In genomic region chr14:75409772-75410171, GRCm38 (mm10) we compare ENCODE assay signal across 23 mouse cellular contexts. TPM values are rescaled to one million over a fixed set of nuclear protein-coding genes. Genes with fewer than 3 reads are reported as not detected.
DNase-seq lines count a peak whose midpoint lies in the region; ATAC-seq and TF ChIP-seq lines count a peak whose summit lies in the region.
"Had no signal": no experiment of that assay in that cellular context is flagged by ENCODE, and none has a peak within 500 bp of the region (broad histone marks: within the 10 kb centered on the region; RNA-seq: fewer than 3 reads in every experiment).

No protein-coding gene starts in this region.

- no peaks in the 10 kb centered on the region for H3K27me3 ChIP-seq in forebrain, postnatal 0 days (ENCODE audit: insufficient read depth, low read length)
- no peaks in the 10 kb centered on the region for H3K27me3 ChIP-seq in forebrain, embryonic 14.5 days (replicated peaks; ENCODE audit: control insufficient read depth, insufficient read depth, low read length)
- H3K27me3 ChIP-seq in kidney, embryonic 15.5 days: no peaks in the 10 kb centered on the region
- no peaks in the 10 kb centered on the region for H3K27me3 ChIP-seq in midbrain, embryonic 11.5 days (ENCODE audit: control insufficient read depth, insufficient read depth, low read length)
- no peaks in the 10 kb centered on the region for H3K27me3 ChIP-seq in midbrain, embryonic 10.5 days (ENCODE audit: low read depth, poor library complexity, severe bottlenecking)
- H3K27me3 ChIP-seq in midbrain, embryonic 15.5 days (replicated peaks): no peaks in the 10 kb centered on the region
- H3K27me3 ChIP-seq: embryonic facial prominence, embryonic 15.5 days; forebrain, embryonic 15.5 days; heart, embryonic 13.5 days had no signal

- no peaks in the 10 kb centered on the region for H3K4me1 ChIP-seq in forebrain, postnatal 0 days (ENCODE audit: insufficient read depth)
- no peaks in the 10 kb centered on the region for H3K4me1 ChIP-seq in forebrain, embryonic 14.5 days (ENCODE audit: control insufficient read depth, insufficient read depth, low read length)
- peaks cover 7% of the 10 kb centered on the region; the same call in 1 of the 2 replicates for H3K4me1 ChIP-seq in kidney, embryonic 15.5 days
- no peaks in the 10 kb centered on the region for H3K4me1 ChIP-seq in midbrain, embryonic 11.5 days (ENCODE audit: control insufficient read depth, insufficient read depth, low read length)
- H3K4me1 ChIP-seq in midbrain, embryonic 10.5 days: peaks cover 12% of the 10 kb centered on the region
- 0 out of 2 replicates have a peak, but pooled peaks cover 5% of the 10 kb centered on the region for H3K4me1 ChIP-seq in midbrain, embryonic 15.5 days
- H3K4me1 ChIP-seq: embryonic facial prominence, embryonic 15.5 days; forebrain, embryonic 10.5 days; forebrain, embryonic 15.5 days; heart, embryonic 13.5 days had no signal

- H3K36me3 ChIP-seq in forebrain, postnatal 0 days (ENCODE audit: insufficient read depth): no peaks in the 10 kb centered on the region
- H3K36me3 ChIP-seq in forebrain, embryonic 14.5 days (ENCODE audit: control insufficient read depth, insufficient read depth, low read length): no peaks in the 10 kb centered on the region
- H3K36me3 ChIP-seq in kidney, embryonic 15.5 days: no peaks in the 10 kb centered on the region
- no peaks in the 10 kb centered on the region for H3K36me3 ChIP-seq in midbrain, embryonic 11.5 days (ENCODE audit: control insufficient read depth, insufficient read depth, low read length)
- no peaks in the 10 kb centered on the region for H3K36me3 ChIP-seq in midbrain, embryonic 10.5 days
- H3K36me3 ChIP-seq in midbrain, embryonic 15.5 days (replicated peaks): no peaks in the 10 kb centered on the region
- H3K36me3 ChIP-seq: embryonic facial prominence, embryonic 15.5 days; forebrain, embryonic 10.5 days; forebrain, embryonic 15.5 days; G1E; heart, embryonic 13.5 days had no signal

- no peak overlapping the region for H3K4me2 ChIP-seq in forebrain, postnatal 0 days (ENCODE audit: low read depth)
- H3K4me2 ChIP-seq in forebrain, embryonic 14.5 days (ENCODE audit: low read length): no peak overlapping the region
- H3K4me2 ChIP-seq in kidney, embryonic 15.5 days: no peak overlapping the region
- H3K4me2 ChIP-seq in midbrain, embryonic 11.5 days: no peak overlapping the region
- no peak overlapping the region for H3K4me2 ChIP-seq in midbrain, embryonic 15.5 days
- H3K4me2 ChIP-seq: embryonic facial prominence, embryonic 15.5 days; forebrain, embryonic 15.5 days; heart, embryonic 13.5 days had no signal

- 46% methylated on average over 3 of the region's 3 CpGs for WGBS in forebrain, postnatal 0 days
- WGBS in forebrain, embryonic 14.5 days: 77% methylated on average over 3 of the region's 3 CpGs
- 70% methylated on average over 3 of the region's 3 CpGs for WGBS in kidney, embryonic 15.5 days
- 75% methylated on average over 3 of the region's 3 CpGs for WGBS in midbrain, embryonic 11.5 days
- 72% methylated on average over 3 of the region's 3 CpGs for WGBS in midbrain, embryonic 10.5 days
- WGBS in midbrain, embryonic 15.5 days: 62% methylated on average over 3 of the region's 3 CpGs

- H3K9me3 ChIP-seq in forebrain, postnatal 0 days (ENCODE audit: low read length): no peaks in the 10 kb centered on the region
- no peaks in the 10 kb centered on the region for H3K9me3 ChIP-seq in forebrain, embryonic 14.5 days (replicated peaks; ENCODE audit: control insufficient read depth, low read length)
- 0 out of 2 replicates have a peak, but pooled peaks cover 2% of the 10 kb centered on the region for H3K9me3 ChIP-seq in kidney, embryonic 15.5 days (replicated peaks)
- H3K9me3 ChIP-seq in midbrain, embryonic 11.5 days (ENCODE audit: control insufficient read depth, low read length): peaks cover 4% of the 10 kb centered on the region; the same call in 1 of the 2 replicates
- H3K9me3 ChIP-seq in midbrain, embryonic 10.5 days (replicated peaks): peaks cover 8% of the 10 kb centered on the region; the same call in 1 of the 2 replicates
- H3K9me3 ChIP-seq in midbrain, embryonic 15.5 days: no peaks in the 10 kb centered on the region
- H3K9me3 ChIP-seq: embryonic facial prominence, embryonic 15.5 days; forebrain, embryonic 15.5 days; G1E; heart, embryonic 13.5 days had no signal

- no peak for TF ChIP-seq CTCF in forebrain, postnatal 0 days (IDR thresholded peaks at IDR 0.05; ENCODE audit: low read depth)

- H3K4me3 ChIP-seq in forebrain, postnatal 0 days (ENCODE audit: low read depth, low read length): no peak overlapping the region
- no peak overlapping the region for H3K4me3 ChIP-seq in forebrain, embryonic 14.5 days (ENCODE audit: low read depth, low read length)
- H3K4me3 ChIP-seq in kidney, embryonic 15.5 days (replicated peaks): no peak overlapping the region
- no peak overlapping the region for H3K4me3 ChIP-seq in midbrain, embryonic 11.5 days (ENCODE audit: low read depth, low read length)
- no peak overlapping the region for H3K4me3 ChIP-seq in midbrain, embryonic 10.5 days
- H3K4me3 ChIP-seq in midbrain, embryonic 15.5 days: no peak overlapping the region
- H3K4me3 ChIP-seq: embryonic facial prominence, embryonic 15.5 days; erythroblast, embryonic 14.5 days; forebrain, embryonic 10.5 days; forebrain, embryonic 15.5 days; heart, embryonic 13.5 days had no signal

- H3K9ac ChIP-seq in forebrain, postnatal 0 days: no peak overlapping the region
- H3K9ac ChIP-seq in forebrain, embryonic 14.5 days (ENCODE audit: low read length): no peak overlapping the region
- no peak overlapping the region for H3K9ac ChIP-seq in kidney, embryonic 15.5 days
- no peak overlapping the region for H3K9ac ChIP-seq in midbrain, embryonic 11.5 days (ENCODE audit: low read length)
- no peak overlapping the region for H3K9ac ChIP-seq in midbrain, embryonic 15.5 days
- H3K9ac ChIP-seq: embryonic facial prominence, embryonic 15.5 days; forebrain, embryonic 15.5 days; heart, embryonic 13.5 days had no signal

- H3K27ac ChIP-seq in forebrain, postnatal 0 days (ENCODE audit: low read depth, low read length): no peak overlapping the region
- no peak overlapping the region for H3K27ac ChIP-seq in forebrain, embryonic 14.5 days (ENCODE audit: low read depth, low read length)
- 0 out of 2 replicates have a peak overlapping the region, but pooled peaks have one; percentile 27 for H3K27ac ChIP-seq in kidney, embryonic 15.5 days
- no peak overlapping the region for H3K27ac ChIP-seq in midbrain, embryonic 11.5 days (ENCODE audit: low read depth, low read length)
- H3K27ac ChIP-seq in midbrain, embryonic 10.5 days (replicated peaks): no peak overlapping the region
- H3K27ac ChIP-seq in midbrain, embryonic 15.5 days: 0 out of 2 replicates have a peak overlapping the region, but pooled peaks have one; percentile 26
- H3K27ac ChIP-seq: embryonic facial prominence, embryonic 15.5 days; forebrain, embryonic 15.5 days; heart, embryonic 13.5 days had no signal

- peak; percentile 42; the same call in 1 of the 2 replicates for ATAC-seq in forebrain, postnatal 0 days
- no peak for ATAC-seq in forebrain, embryonic 14.5 days
- ATAC-seq in kidney, embryonic 15.5 days (replicated peaks; ENCODE audit: low FRiP score): no peak
- ATAC-seq in midbrain, embryonic 11.5 days (ENCODE audit: low FRiP score): peak; percentile 54; the same call in 1 of the 2 replicates
- ATAC-seq in midbrain, embryonic 15.5 days (replicated peaks): peak; percentile 42; the same call in 1 of the 2 replicates
- ATAC-seq: CD4-positive, CD25-positive, alpha-beta regulatory T cell, adult 4 months; forebrain, embryonic 15.5 days had no signal

- peak; percentile 24 for DNase-seq in forebrain, postnatal 0 days
- DNase-seq in forebrain, embryonic 14.5 days (ENCODE audit: low spot score): no peak
- DNase-seq in kidney, postnatal 4 days: no peak
- no peak for DNase-seq in midbrain, embryonic 11.5 days (ENCODE audit: low spot score, missing footprints)
- DNase-seq in midbrain, embryonic 10.5 days (ENCODE audit: low spot score): no peak
- no peak for DNase-seq in urinary bladder, postnatal 14 days (ENCODE audit: low spot score)
- DNase-seq: adrenal gland, adult 8-10 months; adrenal gland, postnatal 36 days; B cell, adult 2 months; cerebellum, adult 2 months; cerebellum, postnatal 10 days; gastrocnemius, postnatal 36 days; heart, postnatal 36 days had no signal

RNA-seq across cellular contexts. Expression of gene Siah3, which starts 46.0 kb away (rescaled TPM):
- total RNA-seq in forebrain, postnatal 0 days (2014; rRNA removed): 4.8 and 6.1 TPM in 2 replicates
- 2.7 and 3.3 TPM in 2 replicates for polyA plus RNA-seq in forebrain, postnatal 0 days (2015; fragmentation: Nextera tagmentation; extraction: Ambion mirVana)
- polyA plus RNA-seq in forebrain, embryonic 14.5 days (2014; fragmentation: Nextera tagmentation; extraction: Ambion mirVana): 5.4 and 7.0 TPM in 2 replicates
- polyA plus RNA-seq in kidney, embryonic 15.5 days (2015; fragmentation: Nextera tagmentation; extraction: Ambion mirVana): 0.14 and 0.19 TPM in 2 replicates
- 1.1 and 1.4 TPM in 2 replicates for polyA plus RNA-seq in midbrain, embryonic 11.5 days (2014; fragmentation: Nextera tagmentation; extraction: Ambion mirVana)
- polyA plus RNA-seq in midbrain, embryonic 10.5 days (2016; fragmentation: Nextera tagmentation; extraction: Ambion mirVana): 0.33 and 0.66 TPM in 2 replicates
- polyA plus RNA-seq in midbrain, embryonic 15.5 days (2015; fragmentation: Nextera tagmentation; extraction: Ambion mirVana): 3.0 and 3.4 TPM in 2 replicates
- total RNA-seq: gastrocnemius, postnatal 36 days; heart, postnatal 36 days had no signal
- polyA plus RNA-seq: G1E; heart, embryonic 13.5 days; heart, postnatal 0 days had no signal

Comparison
In these comparisons a context has a peak if more than half of its experiments do, and no peak if none do; other contexts are left out.
1. ATAC-seq: peak in forebrain, postnatal 0 days (single experiment), midbrain, embryonic 11.5 days (single experiment) and midbrain, embryonic 15.5 days (single experiment); none in forebrain, embryonic 14.5 days (single experiment) and kidney, embryonic 15.5 days (single experiment).
2. H3K27ac ChIP-seq: peak in kidney, embryonic 15.5 days (single experiment) and midbrain, embryonic 15.5 days (single experiment); none in forebrain, postnatal 0 days (single experiment), forebrain, embryonic 14.5 days (single experiment), midbrain, embryonic 11.5 days (single experiment) and midbrain, embryonic 10.5 days (single experiment).